Mouse (Mus musculus): ENCODE measurements around the gene Uqcc2. TPM values are rescaled to one million over a fixed set of nuclear protein-coding genes. Genes with fewer than 3 reads are reported as not detected.

The Uqcc2 gene
- polyA plus RNA-seq, 1 experiment: 740 TPM

DNA sequence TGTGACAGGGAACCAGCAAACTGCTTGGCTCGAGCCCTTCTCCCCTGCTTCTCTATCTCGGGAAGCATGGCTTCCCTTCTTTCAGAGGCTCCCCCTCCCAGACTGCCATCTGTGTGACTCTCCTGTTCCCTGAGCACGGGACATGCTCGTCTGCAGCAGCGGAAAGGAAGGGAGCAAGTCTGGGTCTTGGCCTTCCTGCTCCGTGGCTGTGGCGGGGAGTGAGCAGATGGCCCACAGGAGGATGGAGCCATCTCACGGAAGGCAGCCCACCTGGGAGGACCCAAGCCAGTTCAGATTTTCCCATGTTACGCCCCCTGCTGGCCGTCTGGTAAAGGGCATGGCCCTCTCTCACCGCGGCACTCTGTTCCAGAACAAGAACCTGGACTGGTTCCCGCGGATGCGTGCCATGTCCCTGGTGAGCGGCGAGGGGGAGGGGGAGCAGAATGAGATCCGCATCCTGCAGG is 13.1 kb downstream of the Uqcc2 start:
- Histone ChIP-seq H3K4me2 (ENCODE audit: low read depth) (no peak overlapping the region), H3K79me2 (ENCODE audit: control insufficient read depth, insufficient read depth) (peaks cover 4% of the 10 kb centered on the region), H3ac (ENCODE audit: control insufficient read depth, insufficient read length) (no peak overlapping the region), H3K36me3 (ENCODE audit: control insufficient read depth, insufficient read depth) (peaks cover 24% of the 10 kb centered on the region), H3K4me3 (no peak overlapping the region), H3K27me3 (ENCODE audit: control insufficient read depth, insufficient read depth, insufficient read length) (no peaks in the 10 kb centered on the region)
- no peak for TF ChIP-seq REST (IDR thresholded peaks at IDR 0.05; ENCODE audit: insufficient read depth, insufficient read length)
- TF ChIP-seq POLR2AphosphoS2 (IDR thresholded peaks at IDR 0.05; ENCODE audit: insufficient read length, low read depth): peak; percentile 54
- no peak for TF ChIP-seq POLR2A (IDR thresholded peaks at IDR 0.05; ENCODE audit: insufficient read length, low read depth)
- TF ChIP-seq MYOG (IDR thresholded peaks at IDR 0.05; ENCODE audit: control insufficient read depth in 1 of 3, insufficient read depth in 1 of 3, insufficient read length in 2 of 3, low read depth in 2 of 3): peak in 1 of 3 experiments; percentile 17

DNA sequence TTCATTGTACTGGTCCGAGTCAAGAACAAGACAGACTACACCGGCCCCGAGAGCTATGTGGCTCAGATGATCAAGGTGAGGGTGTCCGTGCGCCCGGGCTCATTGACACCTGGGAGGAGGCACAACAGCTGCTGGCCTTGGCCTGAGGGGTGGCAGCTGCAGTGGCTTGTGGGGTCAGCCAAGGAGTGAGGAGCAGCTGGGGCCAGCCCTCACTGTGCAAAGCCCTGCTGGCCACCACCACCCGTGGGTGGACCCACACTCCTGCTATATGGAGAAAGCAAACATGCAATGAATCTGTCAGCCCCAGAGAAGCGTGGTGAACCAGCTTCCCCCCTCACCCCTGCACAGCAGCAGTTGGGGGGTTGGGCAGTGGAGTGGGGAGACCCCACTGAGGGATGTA is 13.8 kb downstream of the Uqcc2 start:
- H3K79me2 ChIP-seq (ENCODE audit: control insufficient read depth, insufficient read depth): peaks cover 4% of the 10 kb centered on the region
- H3K27me3 ChIP-seq (ENCODE audit: control insufficient read depth, insufficient read depth, insufficient read length): no peaks in the 10 kb centered on the region
- no peak overlapping the region for H3K4me2 ChIP-seq (ENCODE audit: low read depth)
- no peak overlapping the region for H3ac ChIP-seq (ENCODE audit: control insufficient read depth, insufficient read length)
- H3K36me3 ChIP-seq (ENCODE audit: control insufficient read depth, insufficient read depth): peaks cover 20% of the 10 kb centered on the region
- TF ChIP-seq USF1 (IDR thresholded peaks at IDR 0.05; ENCODE audit: low read depth) (no peak), TCF12 (IDR thresholded peaks at IDR 0.05; ENCODE audit: insufficient read depth, poor library complexity, severe bottlenecking) (peak; percentile 71), MYOD1 (IDR thresholded peaks at IDR 0.05; ENCODE audit: control insufficient read depth in 1 of 3, insufficient read length in 2 of 3, low read depth in 2 of 3) (peak in 2 of 3 experiments; percentile 99 to 100), POLR2AphosphoS2 (IDR thresholded peaks at IDR 0.05; ENCODE audit: insufficient read length, low read depth) (peak; percentile 31), TCF3 (IDR thresholded peaks at IDR 0.05; ENCODE audit: insufficient read length, low read depth) (peak; percentile 97), POLR2A (IDR thresholded peaks at IDR 0.05; ENCODE audit: insufficient read length, low read depth) (no peak), MYOG (IDR thresholded peaks at IDR 0.05; ENCODE audit: control insufficient read depth in 1 of 3, insufficient read depth in 1 of 3, insufficient read length in 2 of 3, low read depth in 2 of 3) (peak; percentile 85 to 100 (median 100)), REST (IDR thresholded peaks at IDR 0.05; ENCODE audit: insufficient read depth, insufficient read length) (no peak)
- no peak overlapping the region for H3K4me3 ChIP-seq

DNA sequence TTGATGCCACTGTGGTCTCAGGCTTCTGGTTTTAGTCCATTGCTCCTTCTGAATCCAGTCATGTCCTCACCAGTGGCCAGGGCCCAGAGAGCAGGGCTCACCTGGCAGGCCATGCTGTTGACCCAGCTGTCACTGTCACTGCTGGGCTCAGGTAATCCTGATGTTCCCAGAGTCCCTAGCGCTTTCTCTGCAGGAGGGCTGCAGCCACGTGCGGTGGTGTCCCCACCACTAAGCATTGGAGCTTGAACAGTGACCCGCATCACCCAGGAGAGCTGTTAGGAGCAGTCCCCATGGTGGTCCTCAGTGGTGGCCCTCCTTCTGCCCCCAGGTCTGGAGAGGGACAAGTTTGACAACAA is 14.2 kb downstream of the Uqcc2 start:
- TF ChIP-seq MYOD1 (IDR thresholded peaks at IDR 0.05; ENCODE audit: control insufficient read depth in 1 of 3, insufficient read length in 2 of 3, low read depth in 2 of 3) (peak in 1 of 3 experiments; percentile 39), MAX (IDR thresholded peaks at IDR 0.05; ENCODE audit: low read depth) (no peak)
- Histone ChIP-seq H3K79me2 (ENCODE audit: control insufficient read depth, insufficient read depth) (peaks cover 3% of the 10 kb centered on the region), H3K4me3 (no peak overlapping the region), H3K27me3 (ENCODE audit: control insufficient read depth, insufficient read depth, insufficient read length) (no peaks in the 10 kb centered on the region), H3K4me2 (ENCODE audit: low read depth) (no peak overlapping the region), H3ac (ENCODE audit: control insufficient read depth, insufficient read length) (no peak overlapping the region), H3K36me3 (ENCODE audit: control insufficient read depth, insufficient read depth) (peaks cover 16% of the 10 kb centered on the region)

DNA sequence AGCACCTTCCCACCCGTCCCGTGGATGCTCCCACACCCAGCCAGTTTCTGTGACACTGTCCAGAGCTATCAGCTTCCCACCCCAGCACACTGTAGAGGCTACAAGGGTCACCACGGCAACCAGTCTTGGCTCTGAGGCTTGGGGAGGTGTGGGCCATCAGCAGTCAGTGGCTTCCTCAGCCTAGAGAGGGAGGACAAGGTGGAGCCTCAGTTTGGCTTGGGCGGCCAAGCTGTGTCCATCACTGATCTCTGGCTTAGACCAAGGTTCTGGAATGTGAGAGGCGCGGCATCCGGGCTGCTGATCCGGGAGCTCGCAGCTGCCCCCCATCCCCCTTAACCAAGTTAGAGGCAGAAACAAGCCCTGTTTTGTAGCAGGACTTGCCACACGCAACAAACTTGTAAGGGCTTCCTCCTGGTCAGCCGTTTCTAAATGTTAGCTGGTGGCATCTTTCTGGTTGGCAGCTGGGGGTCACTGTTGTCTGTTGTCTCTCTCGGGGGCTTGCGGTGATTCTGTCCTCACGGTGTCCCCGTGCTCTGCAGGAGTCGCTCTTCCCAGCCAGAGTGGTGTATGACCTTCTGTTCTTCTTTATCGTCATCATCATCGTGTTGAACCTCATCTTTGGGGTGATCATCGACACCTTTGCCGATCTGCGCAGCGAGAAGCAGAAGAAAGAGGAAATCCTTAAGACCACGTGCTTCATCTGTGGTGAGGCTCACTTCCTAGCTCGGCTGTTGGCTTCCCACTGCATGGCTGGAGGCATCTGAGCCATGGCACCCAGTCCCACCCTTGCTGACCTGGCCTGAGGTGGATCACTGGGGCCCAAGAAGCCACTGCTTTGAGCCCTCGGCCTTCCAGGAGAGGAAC is 14.8 kb downstream of the Uqcc2 start:
- Histone ChIP-seq H3K36me3 (ENCODE audit: control insufficient read depth, insufficient read depth) (peaks cover 11% of the 10 kb centered on the region), H3K27me3 (ENCODE audit: control insufficient read depth, insufficient read depth, insufficient read length) (no peaks in the 10 kb centered on the region), H3K79me2 (ENCODE audit: control insufficient read depth, insufficient read depth) (no peaks in the 10 kb centered on the region), H3K4me3 (no peak overlapping the region), H3ac (ENCODE audit: control insufficient read depth, insufficient read length) (no peak overlapping the region), H3K4me2 (ENCODE audit: low read depth) (no peak overlapping the region)
- TF ChIP-seq MYOD1 (IDR thresholded peaks at IDR 0.05; ENCODE audit: control insufficient read depth in 1 of 3, insufficient read length in 2 of 3, low read depth in 2 of 3): no peak
- peak in 1 of 3 experiments; percentile 40 for TF ChIP-seq MYOG (IDR thresholded peaks at IDR 0.05; ENCODE audit: control insufficient read depth in 1 of 3, insufficient read depth in 1 of 3, insufficient read length in 2 of 3, low read depth in 2 of 3)
- no peak for TF ChIP-seq E2F4 (IDR thresholded peaks at IDR 0.05; ENCODE audit: insufficient read depth)

DNA sequence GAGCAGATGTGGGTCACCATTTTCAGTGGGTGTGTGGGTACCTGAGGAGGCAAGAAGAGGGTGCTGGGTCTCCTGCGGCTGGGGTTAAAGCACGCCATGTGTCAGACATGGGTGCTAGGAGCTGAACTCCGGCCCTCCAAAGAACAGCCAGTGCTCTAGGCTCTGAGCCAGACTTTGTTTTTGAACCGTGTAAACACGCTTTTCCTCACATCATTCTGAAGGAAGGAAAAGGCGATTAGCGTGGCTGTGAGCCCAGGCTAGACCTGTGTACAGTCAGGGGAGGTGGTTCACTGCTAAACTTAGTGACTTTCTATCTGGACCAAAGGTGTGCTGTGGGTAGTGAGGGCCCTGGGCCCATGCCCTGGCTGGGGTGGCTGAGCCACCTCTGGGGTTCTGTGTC is 23.6 kb downstream of the Uqcc2 start:
- H3K36me3 ChIP-seq (ENCODE audit: control insufficient read depth, insufficient read depth): peaks cover 8% of the 10 kb centered on the region
- H3K27me3 ChIP-seq (ENCODE audit: control insufficient read depth, insufficient read depth, insufficient read length): no peaks in the 10 kb centered on the region
- no peak overlapping the region for H3ac ChIP-seq (ENCODE audit: control insufficient read depth, insufficient read length)
- TF ChIP-seq TCF12 (IDR thresholded peaks at IDR 0.05; ENCODE audit: insufficient read depth, poor library complexity, severe bottlenecking): no peak
- TF ChIP-seq MYOD1 (IDR thresholded peaks at IDR 0.05; ENCODE audit: control insufficient read depth in 1 of 3, insufficient read length in 2 of 3, low read depth in 2 of 3): no peak
- no peak for TF ChIP-seq E2F4 (IDR thresholded peaks at IDR 0.05; ENCODE audit: insufficient read depth)
- TF ChIP-seq SRF (IDR thresholded peaks at IDR 0.05; ENCODE audit: control insufficient read depth, insufficient read length, low read depth): no peak
- no peak overlapping the region for H3K4me3 ChIP-seq
- H3K4me2 ChIP-seq (ENCODE audit: low read depth): no peak overlapping the region
- no peaks in the 10 kb centered on the region for H3K79me2 ChIP-seq (ENCODE audit: control insufficient read depth, insufficient read depth)

DNA sequence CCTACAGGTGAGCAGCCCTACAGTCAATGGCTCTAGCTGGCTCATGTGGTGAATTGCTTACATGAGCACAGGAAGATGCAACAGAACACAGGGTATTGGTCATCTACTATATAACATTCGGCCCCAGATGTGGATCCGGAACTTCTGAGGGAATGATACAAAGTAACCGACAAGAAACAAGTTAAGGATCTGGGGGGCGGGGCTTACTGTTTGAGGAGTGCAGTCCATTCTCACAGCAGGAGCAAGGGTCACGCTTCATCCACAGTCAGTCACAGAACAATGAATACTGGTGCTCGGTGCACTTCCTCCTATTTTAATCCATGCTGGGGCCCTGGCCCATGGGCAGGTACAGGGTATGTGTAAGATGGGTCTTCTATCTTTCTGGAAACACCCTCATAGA is 25.8 kb downstream of the Uqcc2 start:
- TF ChIP-seq MYOD1 (IDR thresholded peaks at IDR 0.05; ENCODE audit: control insufficient read depth in 1 of 3, insufficient read length in 2 of 3, low read depth in 2 of 3) (no peak), TCF12 (IDR thresholded peaks at IDR 0.05; ENCODE audit: insufficient read depth, poor library complexity, severe bottlenecking) (no peak), POLR2A (IDR thresholded peaks at IDR 0.05; ENCODE audit: insufficient read length, low read depth) (no peak), TCF3 (IDR thresholded peaks at IDR 0.05; ENCODE audit: insufficient read length, low read depth) (no peak)
- H3ac ChIP-seq (ENCODE audit: control insufficient read depth, insufficient read length): no peak overlapping the region
- H3K4me3 ChIP-seq: no peak overlapping the region
- H3K27me3 ChIP-seq (ENCODE audit: control insufficient read depth, insufficient read depth, insufficient read length): no peaks in the 10 kb centered on the region
- H3K4me2 ChIP-seq (ENCODE audit: low read depth): no peak overlapping the region
- H3K79me2 ChIP-seq (ENCODE audit: control insufficient read depth, insufficient read depth): no peaks in the 10 kb centered on the region
- H3K36me3 ChIP-seq (ENCODE audit: control insufficient read depth, insufficient read depth): peaks cover 14% of the 10 kb centered on the region
